Mouse (Mus musculus): ENCODE results near the gene Scd2.
A peak's percentile ranks its signal among the peaks of the same experiment; 100 is the strongest.

GRCm38 (mm10) chr19:44259484-44259883 is 34.0 kb upstream of the Scd2 start:
- TF ChIP-seq MAFK (IDR thresholded peaks at IDR 0.05; ENCODE audit: insufficient read depth, low read depth, low read length) (no peak), ZNF384 (IDR thresholded peaks at IDR 0.05; ENCODE audit: low read depth, low read length) (peak; percentile 47; the same call in 1 of the 2 replicates), HCFC1 (IDR thresholded peaks at IDR 0.05; ENCODE audit: borderline replicate concordance, insufficient read depth, low read length) (no peak)
